Mouse (Mus musculus): ENCODE measurements around the gene Stim2. TPM values are rescaled to one million over a fixed set of nuclear protein-coding genes. Genes with fewer than 3 reads are reported as not detected.

The Stim2 gene
- total RNA-seq, 1 experiment from 2014 or later = 26.9 TPM

DNA sequence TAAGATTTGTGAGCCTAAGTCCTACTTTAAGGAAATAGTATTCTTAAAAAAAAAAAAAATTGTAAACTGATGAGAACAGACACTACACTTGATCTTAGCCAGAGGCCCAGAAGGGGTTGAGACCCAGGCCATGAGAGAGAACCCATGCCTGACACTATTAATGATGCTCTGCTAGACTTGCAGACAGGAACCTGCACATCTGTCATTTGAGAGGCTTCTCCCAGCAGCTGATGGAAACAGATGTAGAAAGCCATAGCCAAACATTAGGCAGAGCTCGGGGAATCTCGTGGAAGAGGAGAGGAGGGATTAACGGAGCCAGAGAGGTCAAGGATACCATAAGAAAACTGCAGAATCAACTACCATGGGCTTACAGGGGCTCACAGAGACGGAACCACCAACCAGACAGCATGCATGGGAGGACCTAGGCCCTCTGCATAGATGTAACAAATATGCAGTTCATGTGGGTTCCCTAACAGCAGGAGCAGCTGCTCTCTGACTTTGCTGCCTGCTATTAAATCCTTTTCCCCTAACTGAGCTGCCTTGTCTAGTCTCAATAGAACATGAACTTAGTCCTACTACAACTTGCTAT, 50.9 kb downstream of the Stim2 start:
- DNase-seq = no peak

GRCm38 (mm10) chr5:54049940-54050339, 51.6 kb downstream of the Stim2 start:
- no peak for DNase-seq

DNA sequence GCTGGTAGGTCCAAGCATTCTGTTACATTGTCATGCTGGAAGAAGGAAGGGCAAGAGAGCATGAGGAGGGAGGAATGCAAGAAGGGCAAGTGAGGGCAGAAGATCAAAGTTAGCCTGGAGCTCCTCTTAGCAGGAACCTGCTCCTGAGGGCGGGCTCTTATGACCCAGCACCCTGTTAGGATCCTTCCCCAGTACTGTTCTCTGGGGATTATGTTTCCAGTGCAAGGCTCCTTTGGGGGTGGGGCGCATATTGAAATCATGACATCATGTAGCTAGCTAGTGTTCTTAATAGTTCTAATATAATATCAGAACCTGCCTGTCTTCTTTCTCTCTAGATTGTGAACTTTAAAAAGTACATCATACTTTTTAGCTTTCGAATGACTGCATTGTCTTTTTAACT, 52.8 kb downstream of the Stim2 start:
- DNase-seq = peak; percentile 41

DNA sequence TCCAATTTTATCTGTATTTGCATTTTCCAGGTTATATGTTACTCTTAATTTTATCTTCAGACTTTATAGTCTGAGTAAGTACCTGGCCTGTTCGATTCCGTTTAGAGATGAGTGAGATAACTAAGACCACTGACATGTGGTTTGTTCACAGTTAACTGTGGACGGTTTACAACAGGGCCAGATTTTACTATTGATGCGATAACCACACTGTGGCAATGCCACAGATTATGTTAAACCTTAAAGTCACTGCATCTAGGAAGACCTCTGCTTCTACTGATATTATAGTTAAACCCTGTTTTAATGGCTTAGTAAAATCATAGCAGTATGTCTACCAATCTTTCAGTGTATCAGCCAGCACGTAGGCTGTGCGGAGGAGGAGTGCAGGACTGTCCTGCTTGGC, 53.9 kb downstream of the Stim2 start:
- no peak for DNase-seq

GRCm38 (mm10) chr5:54053673-54054366, 55.5 kb downstream of the Stim2 start:
- DNase-seq = no peak

- no peak for DNase-seq
Observed at GRCm38 (mm10) chr5:54056266-54056665, 58.0 kb downstream of the Stim2 start.

DNA sequence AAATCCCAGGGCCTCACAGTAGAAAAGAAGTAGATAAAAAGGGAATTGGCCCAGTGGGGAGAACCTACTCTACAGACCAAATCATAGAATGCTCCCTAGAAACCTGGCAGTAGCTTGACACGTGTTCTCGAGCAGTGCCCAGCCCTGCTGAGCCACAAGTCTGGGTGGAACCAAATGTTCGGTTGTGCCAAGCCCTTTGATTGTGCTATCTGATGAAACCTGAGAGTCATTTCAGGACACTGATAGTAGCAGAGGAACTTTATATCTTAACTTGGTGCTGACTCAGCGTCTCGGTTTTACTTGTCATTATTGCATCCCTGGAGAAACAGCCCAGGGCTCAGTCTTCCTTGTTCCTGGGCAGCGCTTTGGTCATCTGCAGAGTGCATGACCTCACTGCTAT, 61.7 kb downstream of the Stim2 start:
- DNase-seq = no peak

DNA sequence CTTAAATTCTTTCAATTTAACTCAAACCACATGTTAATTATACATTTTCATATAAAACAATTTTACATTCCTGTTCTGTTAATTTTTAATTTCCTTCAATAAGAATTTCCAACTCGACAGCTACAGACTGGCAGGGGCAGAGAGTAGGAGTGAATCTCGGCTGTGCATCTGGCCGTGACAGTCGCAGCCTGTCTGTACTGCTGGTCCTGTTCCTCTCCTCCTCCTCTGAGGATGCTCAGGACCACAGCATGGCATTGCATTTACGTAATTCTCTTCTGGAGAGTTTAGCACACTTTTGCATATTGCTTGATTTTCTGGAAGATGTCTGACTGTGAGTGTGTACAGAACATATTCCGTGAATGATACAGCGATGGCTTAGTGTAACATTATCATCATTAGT, 63.8 kb downstream of the Stim2 start:
- no peak for DNase-seq

DNA sequence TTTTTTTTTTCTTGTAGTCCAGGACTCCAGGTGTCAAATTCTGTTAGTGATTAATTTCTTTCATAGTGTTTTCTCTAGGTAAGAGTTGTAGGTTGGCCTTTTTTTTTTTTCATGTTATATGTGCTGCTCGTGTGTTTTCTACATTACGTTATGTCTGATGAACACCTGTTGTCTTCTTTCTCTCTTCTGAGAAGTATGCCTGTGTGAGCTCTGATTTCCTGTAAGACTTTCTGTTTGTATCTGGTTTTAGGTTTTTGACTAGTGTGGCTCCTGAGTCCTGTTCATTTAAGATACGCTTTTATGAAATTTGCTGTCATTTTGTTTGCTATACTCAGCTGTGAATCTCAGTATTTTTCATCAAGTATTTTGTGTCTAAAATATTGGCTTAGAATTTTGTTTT, 69.3 kb downstream of the Stim2 start:
- no peak for DNase-seq

- DNase-seq = no peak
Observed at GRCm38 (mm10) chr5:54070549-54070948, 72.2 kb downstream of the Stim2 start.

DNA sequence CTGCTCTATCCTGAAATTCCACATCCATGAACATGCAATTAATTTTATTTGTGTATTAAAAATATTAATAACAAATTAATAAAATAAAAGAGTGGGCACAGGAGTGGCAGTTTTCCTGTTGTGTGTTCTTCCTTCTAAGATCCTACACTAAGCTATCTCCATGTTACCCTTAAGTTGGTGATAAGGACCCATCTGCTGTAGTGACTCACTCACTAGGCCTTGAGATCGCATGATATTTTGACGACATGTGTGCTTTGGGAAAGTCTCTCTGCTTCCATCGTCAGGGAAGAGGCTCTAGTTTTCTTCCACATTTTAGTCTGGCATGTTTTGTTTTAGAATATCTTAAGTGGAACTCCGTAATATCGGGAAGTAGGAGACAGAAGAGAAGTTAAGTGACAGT, 73.0 kb downstream of the Stim2 start:
- DNase-seq = no peak

GRCm38 (mm10) chr5:54071705-54072104, 73.4 kb downstream of the Stim2 start:
- DNase-seq = no peak

DNA sequence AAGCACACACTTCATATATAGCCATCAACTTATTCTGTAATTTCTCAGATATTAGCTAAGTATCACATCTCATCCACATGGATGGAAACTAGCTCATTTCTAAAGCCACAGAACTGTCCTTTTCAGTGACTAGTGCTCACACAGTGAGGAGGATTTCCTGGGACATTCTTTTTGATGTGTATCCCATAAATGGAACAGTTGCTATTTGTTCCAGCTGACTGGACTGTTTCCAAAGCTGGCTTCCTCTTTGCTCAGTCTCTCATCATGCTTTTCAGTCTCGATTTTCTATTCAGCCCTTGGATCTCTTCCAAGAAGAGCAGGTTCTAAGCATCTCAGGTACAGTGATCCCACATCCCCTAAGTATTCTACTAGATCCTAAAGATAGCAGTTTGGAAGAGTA, 75.0 kb downstream of the Stim2 start:
- no peak for DNase-seq

GRCm38 (mm10) chr5:54079997-54080396, 81.7 kb downstream of the Stim2 start:
- DNase-seq = no peak

- DNase-seq = no peak
Observed at GRCm38 (mm10) chr5:54087912-54088311, 89.6 kb downstream of the Stim2 start.

DNA sequence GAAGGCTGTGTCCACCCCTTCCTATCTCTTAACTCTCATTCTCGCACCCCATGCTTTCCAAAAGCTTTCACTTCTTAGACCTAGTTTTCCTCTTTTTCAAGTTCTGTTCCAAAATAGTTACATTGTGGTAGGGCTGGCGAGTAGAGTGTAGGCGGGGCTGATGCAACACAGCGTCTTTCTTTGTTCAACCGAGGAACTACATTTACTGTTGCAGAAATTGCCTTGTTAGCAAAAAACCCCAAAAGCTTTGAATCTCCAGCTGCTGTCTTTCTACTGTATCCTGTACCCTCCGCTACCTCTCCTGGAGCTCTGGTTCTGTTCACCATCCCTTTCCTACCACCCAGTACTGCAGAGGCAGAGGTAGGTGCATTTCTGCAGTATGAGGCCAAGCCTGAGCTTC, 99.9 kb downstream of the Stim2 start:
- no peak for DNase-seq

GRCm38 (mm10) chr5:54100916-54101315, 102.6 kb downstream of the Stim2 start:
- no peak for DNase-seq

DNA sequence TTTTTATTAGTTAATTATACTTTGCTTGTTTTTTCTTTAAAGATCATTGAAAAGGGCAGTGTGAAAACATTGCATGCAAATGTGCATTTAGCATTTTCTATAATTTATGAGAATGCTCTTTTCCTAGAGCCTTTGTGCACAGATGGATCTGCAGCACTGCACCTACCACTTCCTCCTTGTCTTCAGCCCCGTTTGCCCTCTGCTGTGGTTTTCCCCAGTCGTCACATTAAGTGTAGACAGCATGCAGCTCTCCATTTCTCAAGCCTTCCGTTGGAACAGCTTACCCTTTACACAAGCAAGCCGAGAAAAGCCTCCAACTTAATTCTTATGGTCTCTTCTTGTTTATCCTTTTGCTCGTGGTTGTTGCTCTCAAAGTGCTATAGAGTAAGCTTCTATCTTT, 103.0 kb downstream of the Stim2 start:
- DNase-seq = no peak

GRCm38 (mm10) chr5:54101960-54102359, 103.7 kb downstream of the Stim2 start:
- no peak for DNase-seq

- DNase-seq = no peak
Observed at GRCm38 (mm10) chr5:54106669-54107068, 108.4 kb downstream of the Stim2 start.

GRCm38 (mm10) chr5:54107069-54107468, 108.8 kb downstream of the Stim2 start:
- DNase-seq = no peak

- no peak for DNase-seq
Observed at GRCm38 (mm10) chr5:54109096-54109495, 110.8 kb downstream of the Stim2 start.

DNA sequence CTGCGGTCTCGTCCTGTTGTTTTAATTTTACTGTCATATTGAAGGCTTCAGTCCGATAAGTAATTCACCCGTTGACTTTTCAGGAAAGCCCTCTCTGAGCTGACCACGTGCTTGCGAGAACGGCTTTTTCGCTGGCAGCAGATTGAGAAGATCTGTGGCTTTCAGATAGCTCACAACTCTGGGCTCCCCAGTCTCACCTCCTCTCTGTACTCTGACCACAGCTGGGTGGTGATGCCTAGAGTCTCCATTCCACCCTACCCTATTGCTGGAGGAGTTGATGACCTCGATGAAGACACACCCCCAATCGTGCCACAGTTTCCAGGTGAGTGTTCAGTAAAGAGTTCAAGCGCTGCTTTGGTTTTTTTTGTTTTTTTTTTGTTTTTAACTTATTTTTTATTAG, 112.5 kb downstream of the Stim2 start:
- DNase-seq = no peak

DNA sequence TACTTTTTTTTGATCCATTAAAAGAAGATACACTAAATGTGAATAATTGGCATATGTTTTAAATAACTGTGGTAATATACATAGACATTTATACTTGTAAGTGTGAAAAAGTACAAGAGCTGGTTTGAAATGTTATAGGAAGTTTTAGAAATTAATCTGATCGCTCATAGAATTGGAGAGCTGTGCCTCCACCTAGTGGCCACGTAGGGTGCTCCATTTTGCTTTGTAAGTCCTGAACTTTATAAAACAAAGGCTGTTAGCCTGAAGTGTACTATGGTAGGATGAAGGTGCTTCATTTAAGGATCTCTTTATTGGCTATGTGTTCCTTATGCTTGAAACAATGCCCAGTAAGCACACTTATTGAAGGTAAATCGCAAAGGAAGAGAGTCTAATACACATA, 115.0 kb downstream of the Stim2 start:
- DNase-seq = peak; percentile 68
